In the genomic region with DNA sequence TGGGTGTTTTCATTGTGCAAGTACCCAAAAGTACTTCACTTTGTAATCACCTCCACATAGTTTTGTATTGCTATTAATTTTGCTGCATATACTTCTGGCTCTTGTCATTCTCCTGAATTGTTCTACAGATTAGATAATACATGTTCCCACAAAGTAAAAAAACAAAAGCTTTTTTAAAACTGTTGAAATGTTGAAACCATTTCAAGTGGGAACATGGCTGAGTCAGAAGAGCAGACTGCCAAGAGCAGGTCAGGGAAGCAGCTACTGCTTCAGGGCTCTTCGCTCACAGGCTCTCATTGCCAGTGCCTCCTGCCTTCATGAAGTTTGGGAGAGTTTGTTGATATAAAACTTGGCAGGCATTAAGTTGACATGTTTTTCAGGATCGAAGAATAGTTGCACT, we compare ENCODE assay signal across 25 mouse cellular contexts.
DNase-seq lines count a peak whose midpoint lies in the region; ATAC-seq and TF ChIP-seq lines count a peak whose summit lies in the region.
"Had no signal": no experiment of that assay in that cellular context is flagged by ENCODE, and none has a peak within 500 bp of the region (broad histone marks: within the 10 kb centered on the region; RNA-seq: fewer than 3 reads in every experiment).

No protein-coding gene starts in this region.

- TF ChIP-seq EP300 in lung, postnatal 0 days (IDR thresholded peaks at IDR 0.05) = peak; percentile 54

- H3K4me3 ChIP-seq in lung, postnatal 0 days (ENCODE audit: low read depth, low read length) = no peak overlapping the region
- H3K4me3 ChIP-seq in lung, adult 2 months (replicated peaks; ENCODE audit: extremely low read depth, low read depth, low read length) = no peak overlapping the region
- H3K4me3 ChIP-seq in hindbrain, embryonic 14.5 days (replicated peaks; ENCODE audit: low read length) = no peak overlapping the region
- H3K4me3 ChIP-seq: embryonic facial prominence, embryonic 15.5 days; gastrocnemius, adult 2 months; heart, adult 2 months; heart, embryonic 10.5 days; heart, embryonic 13.5 days; hindbrain, embryonic 12.5 days; intestine, embryonic 15.5 days had no signal

- H3K9me3 ChIP-seq in lung, postnatal 0 days (ENCODE audit: low read length) = no peaks in the 10 kb centered on the region
- no peaks in the 10 kb centered on the region for H3K9me3 ChIP-seq in hindbrain, embryonic 14.5 days (ENCODE audit: control insufficient read depth, low read length)
- H3K9me3 ChIP-seq: embryonic facial prominence, embryonic 15.5 days; heart, embryonic 10.5 days; heart, embryonic 13.5 days; hindbrain, embryonic 12.5 days; intestine, embryonic 15.5 days had no signal

- no peak overlapping the region for H3K9ac ChIP-seq in lung, postnatal 0 days (replicated peaks; ENCODE audit: low read depth)
- H3K9ac ChIP-seq in hindbrain, embryonic 14.5 days = no peak overlapping the region
- H3K9ac ChIP-seq: embryonic facial prominence, embryonic 15.5 days; forebrain, postnatal 0 days; heart, embryonic 13.5 days; hindbrain, embryonic 12.5 days; intestine, embryonic 15.5 days had no signal

- no peak overlapping the region for H3K4me2 ChIP-seq in lung, postnatal 0 days (replicated peaks; ENCODE audit: low read depth, low read length)
- no peak overlapping the region for H3K4me2 ChIP-seq in hindbrain, embryonic 14.5 days (replicated peaks)
- H3K4me2 ChIP-seq: embryonic facial prominence, embryonic 15.5 days; heart, embryonic 13.5 days; hindbrain, embryonic 12.5 days; intestine, embryonic 15.5 days had no signal

- 26% methylated on average over 2 of the region's 2 CpGs for WGBS in lung, postnatal 0 days
- WGBS in lung, adult 2 months = 48% methylated on average over 2 of the region's 2 CpGs
- 94% methylated on average over 2 of the region's 2 CpGs for WGBS in hindbrain, embryonic 14.5 days

- no peak overlapping the region for H3K27ac ChIP-seq in lung, postnatal 0 days (ENCODE audit: low read length)
- H3K27ac ChIP-seq in hindbrain, embryonic 14.5 days = no peak overlapping the region
- H3K27ac ChIP-seq: embryonic facial prominence, embryonic 15.5 days; gastrocnemius, adult 2 months; heart, adult 2 months; heart, embryonic 10.5 days; heart, embryonic 13.5 days; hindbrain, embryonic 12.5 days; intestine, embryonic 15.5 days had no signal

- no peaks in the 10 kb centered on the region for H3K27me3 ChIP-seq in lung, postnatal 0 days (replicated peaks; ENCODE audit: insufficient read depth, low read length)
- no peaks in the 10 kb centered on the region for H3K27me3 ChIP-seq in hindbrain, embryonic 14.5 days (ENCODE audit: control insufficient read depth, insufficient read depth, low read length)
- H3K27me3 ChIP-seq: embryonic facial prominence, embryonic 15.5 days; heart, embryonic 13.5 days; hindbrain, embryonic 12.5 days; intestine, embryonic 15.5 days had no signal

- DNase-seq in lung, postnatal 0 days (ENCODE audit: low spot score) = peak; percentile 82
- DNase-seq in lung, adult 2 months = no peak
- DNase-seq in brain, adult 2 months (ENCODE audit: low read depth, low spot score) = peak; percentile 36
- DNase-seq in lung, postnatal 14 days = peak; percentile 19
- no peak for DNase-seq in embryo, embryonic 10.5 days (ENCODE audit: low spot score)
- DNase-seq in hindbrain, embryonic 14.5 days (ENCODE audit: low spot score) = no peak
- DNase-seq: adrenal gland, adult 8-10 months; adrenal gland, postnatal 25 days; cerebellum, adult 18-20 months; cerebellum, adult 9-10 months; cerebellum, postnatal 14 days; embryo, embryonic 11 days; forebrain, postnatal 0 days; gastrocnemius, adult 2 months; gastrocnemius, postnatal 14 days; heart, adult 2 months had no signal

- no peaks in the 10 kb centered on the region for H3K36me3 ChIP-seq in lung, postnatal 0 days (ENCODE audit: insufficient read depth, low read length)
- no peaks in the 10 kb centered on the region for H3K36me3 ChIP-seq in hindbrain, embryonic 14.5 days (replicated peaks; ENCODE audit: control insufficient read depth, insufficient read depth)
- H3K36me3 ChIP-seq: embryonic facial prominence, embryonic 15.5 days; heart, embryonic 10.5 days; heart, embryonic 13.5 days; hindbrain, embryonic 12.5 days; intestine, embryonic 15.5 days had no signal

- TF ChIP-seq CTCF in lung, postnatal 0 days (IDR thresholded peaks at IDR 0.05) = no peak
- no peak for TF ChIP-seq CTCF in lung, adult 2 months (IDR thresholded peaks at IDR 0.05; ENCODE audit: insufficient read depth, low read length)

- peaks cover 3% of the 10 kb centered on the region; the same call in 1 of the 2 replicates for H3K4me1 ChIP-seq in lung, postnatal 0 days (ENCODE audit: insufficient read depth, low read depth, low read length)
- no peaks in the 10 kb centered on the region; the same call in 1 of the 2 replicates for H3K4me1 ChIP-seq in lung, adult 2 months (ENCODE audit: control insufficient read depth, insufficient read depth, low read length)
- H3K4me1 ChIP-seq in hindbrain, embryonic 14.5 days (replicated peaks; ENCODE audit: control insufficient read depth, insufficient read depth, low read length) = no peaks in the 10 kb centered on the region
- H3K4me1 ChIP-seq: embryonic facial prominence, embryonic 15.5 days; heart, embryonic 10.5 days; heart, embryonic 13.5 days; hindbrain, embryonic 12.5 days; intestine, embryonic 15.5 days had no signal

- no peak for TF ChIP-seq POLR2A in lung, adult 2 months (IDR thresholded peaks at IDR 0.05; ENCODE audit: borderline replicate concordance, extremely low read depth, low read depth, low read length)

- ATAC-seq in lung, postnatal 0 days = peak; percentile 85
- no peak for ATAC-seq in hindbrain, embryonic 14.5 days (ENCODE audit: low FRiP score)
- ATAC-seq: activated CD4-positive, CD25-positive, alpha-beta regulatory T cell, adult 4 months; CD4-positive, CD25-positive, alpha-beta regulatory T cell, adult 4 months; forebrain, embryonic 14.5 days; forebrain, postnatal 0 days; hindbrain, embryonic 16.5 days; intestine, embryonic 15.5 days had no signal

Comparison
In these comparisons a context has a peak if more than half of its experiments do, and no peak if none do; other contexts are left out.
1. DNase-seq: peak in lung, postnatal 0 days (single experiment), brain, adult 2 months (single experiment) and lung, postnatal 14 days (single experiment); none in lung, adult 2 months (single experiment), embryo, embryonic 10.5 days (single experiment) and hindbrain, embryonic 14.5 days (single experiment).